Mouse (Mus musculus): ENCODE data around the gene Nodal. TPM values are rescaled to one million over a fixed set of nuclear protein-coding genes. Genes with fewer than 3 reads are reported as not detected.

Gene Nodal
- polyA plus RNA-seq (2014; fragmentation: Nextera tagmentation; extraction: Ambion mirVana) = 0.08 TPM in 2 replicates

GRCm38 (mm10) chr10:61417672-61418071 lies at the start of gene Nodal:
Nodal (plus strand) TSS chr10:61417972.
- Histone ChIP-seq H3K4me2 (peak within 1 kb of the TSS; percentile 67), H3K36me3 (ENCODE audit: insufficient read depth) (no peaks in the 10 kb centered on the region), H3K9ac (peak within 1 kb of the TSS; percentile 2; the same call in 1 of the 2 replicates), H3K4me1 (ENCODE audit: insufficient read depth) (no peaks in the 10 kb centered on the region), H3K27ac (ENCODE audit: low read depth) (no peak within 1 kb of the TSS), H3K9me3 (ENCODE audit: low read depth, low read length) (no peaks in the 10 kb centered on the region), H3K4me3 (ENCODE audit: low read depth, low read length) (peak within 1 kb of the TSS; percentile 41), H3K27me3 (ENCODE audit: insufficient read depth, low read length) (peaks cover 46% of the 10 kb centered on the region)
- WGBS = 21% methylated on average over 10 of the region's 10 CpGs
- no peak for ATAC-seq (ENCODE audit: insufficient read depth)
- DNase-seq = no peak
- TF ChIP-seq CTCF (IDR thresholded peaks at IDR 0.05; ENCODE audit: low read depth) = no peak

DNA sequence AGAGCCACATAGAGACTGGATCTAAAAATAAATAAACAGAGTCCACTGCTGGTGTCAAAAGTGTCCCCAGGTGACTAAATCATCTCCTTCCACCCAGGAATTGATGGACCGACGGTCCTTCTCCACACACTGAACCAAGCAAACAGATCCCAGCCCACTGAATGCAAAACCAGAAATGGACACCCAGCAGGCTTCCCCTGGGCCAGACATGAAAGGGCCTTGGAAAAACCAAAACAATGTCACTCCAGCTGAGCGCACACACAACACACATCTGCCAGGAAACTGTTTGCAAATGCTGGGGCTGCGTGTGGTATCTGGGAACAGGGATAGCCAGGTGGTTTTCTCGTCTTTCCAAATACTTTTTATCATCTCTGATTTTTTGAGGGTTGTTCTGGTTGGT lies 48.0 kb upstream of the Nodal start:
- Histone ChIP-seq H3K9ac (no peak overlapping the region), H3K4me2 (no peak overlapping the region)
- TF ChIP-seq CTCF (IDR thresholded peaks at IDR 0.05; ENCODE audit: low read depth) = no peak

DNA sequence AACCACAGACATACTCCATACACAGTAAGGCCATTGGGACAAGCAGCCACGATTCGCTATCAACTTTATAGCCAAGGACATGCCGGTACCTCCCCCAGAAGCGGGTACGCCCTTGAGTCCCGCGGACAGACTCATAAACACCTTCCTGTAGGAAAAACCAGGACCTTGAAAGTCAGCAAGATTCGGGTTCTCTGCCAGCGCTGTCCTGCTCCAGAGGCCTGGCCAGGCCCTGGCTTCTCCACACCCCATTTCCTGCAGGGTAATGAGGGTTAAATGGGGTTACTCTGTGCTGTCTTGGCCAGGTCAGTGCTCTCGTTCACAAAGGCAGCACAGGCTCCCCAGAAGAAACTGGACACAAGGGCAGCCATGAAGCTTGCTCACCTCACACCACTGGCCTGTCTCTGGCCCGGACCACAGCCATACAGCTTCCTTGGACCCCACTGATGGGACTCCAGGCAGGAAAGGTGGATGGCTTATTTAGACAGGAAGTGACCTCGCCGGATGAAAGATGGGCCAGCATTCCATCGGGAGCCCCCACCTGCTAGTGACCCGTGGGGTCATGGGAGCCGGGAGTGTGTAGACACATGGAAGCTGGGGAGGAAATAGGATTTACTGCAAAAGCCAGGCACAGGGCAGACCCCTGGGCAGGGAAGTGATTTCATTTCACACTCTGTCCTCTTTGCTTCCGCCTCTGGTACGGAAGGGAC lies 47.3 kb upstream of the Nodal start:
- DNase-seq (peak; percentile 56), ATAC-seq (ENCODE audit: insufficient read depth) (peak; percentile 20; the same call in 1 of the 2 replicates)
- Histone ChIP-seq H3K36me3 (ENCODE audit: insufficient read depth) (peaks cover 5% of the 10 kb centered on the region; the same call in 1 of the 2 replicates), H3K4me1 (ENCODE audit: insufficient read depth) (peaks cover 23% of the 10 kb centered on the region), H3K27me3 (ENCODE audit: insufficient read depth, low read length) (no peaks in the 10 kb centered on the region), H3K4me3 (ENCODE audit: low read depth, low read length) (no peak overlapping the region), H3K9me3 (ENCODE audit: low read depth, low read length) (no peaks in the 10 kb centered on the region), H3K27ac (ENCODE audit: low read depth) (peak overlapping the region; percentile 73), H3K9ac (no peak overlapping the region), H3K4me2 (no peak overlapping the region)
- 52% methylated on average over 18 of the region's 18 CpGs for WGBS
- no peak for TF ChIP-seq CTCF (IDR thresholded peaks at IDR 0.05; ENCODE audit: low read depth)

More for the DNA sequence above, 48.0 kb upstream of the Nodal start:
- Histone ChIP-seq H3K9me3 (ENCODE audit: low read depth, low read length) (no peaks in the 10 kb centered on the region), H3K4me1 (ENCODE audit: insufficient read depth) (peaks cover 16% of the 10 kb centered on the region; the same call in 1 of the 2 replicates), H3K27ac (ENCODE audit: low read depth) (peak overlapping the region; percentile 65; the same call in 1 of the 2 replicates), H3K36me3 (ENCODE audit: insufficient read depth) (peaks cover 6% of the 10 kb centered on the region; the same call in 1 of the 2 replicates), H3K27me3 (ENCODE audit: insufficient read depth, low read length) (no peaks in the 10 kb centered on the region), H3K4me3 (ENCODE audit: low read depth, low read length) (no peak overlapping the region)
- DNase-seq = peak; percentile 34
- WGBS = 51% methylated on average over 5 of the region's 5 CpGs
- no peak for ATAC-seq (ENCODE audit: insufficient read depth)

- H3K27ac ChIP-seq (ENCODE audit: low read depth) = no peak overlapping the region
- no peak for TF ChIP-seq CTCF (IDR thresholded peaks at IDR 0.05; ENCODE audit: low read depth)
- H3K9ac ChIP-seq = no peak overlapping the region
- ATAC-seq (ENCODE audit: insufficient read depth) (no peak), DNase-seq (no peak)
- H3K4me3 ChIP-seq (ENCODE audit: low read depth, low read length) = no peak overlapping the region
- H3K9me3 ChIP-seq (ENCODE audit: low read depth, low read length) = no peaks in the 10 kb centered on the region
- peaks cover 24% of the 10 kb centered on the region for H3K4me1 ChIP-seq (ENCODE audit: insufficient read depth)
- peaks cover 5% of the 10 kb centered on the region; the same call in 1 of the 2 replicates for H3K36me3 ChIP-seq (ENCODE audit: insufficient read depth)
- H3K4me2 ChIP-seq = no peak overlapping the region
- WGBS = 80% methylated on average over 9 of the region's 9 CpGs
- no peaks in the 10 kb centered on the region for H3K27me3 ChIP-seq (ENCODE audit: insufficient read depth, low read length)
Observed at GRCm38 (mm10) chr10:61371884-61372584, 45.7 kb upstream of the Nodal start.

- Histone ChIP-seq H3K4me3 (ENCODE audit: low read depth, low read length) (no peak overlapping the region), H3K9ac (no peak overlapping the region), H3K27me3 (ENCODE audit: insufficient read depth, low read length) (no peaks in the 10 kb centered on the region), H3K4me2 (no peak overlapping the region), H3K27ac (ENCODE audit: low read depth) (peak overlapping the region; percentile 42; the same call in 1 of the 2 replicates), H3K9me3 (ENCODE audit: low read depth, low read length) (no peaks in the 10 kb centered on the region), H3K4me1 (ENCODE audit: insufficient read depth) (peaks cover 24% of the 10 kb centered on the region), H3K36me3 (ENCODE audit: insufficient read depth) (peaks cover 8% of the 10 kb centered on the region; the same call in 1 of the 2 replicates)
- ATAC-seq (ENCODE audit: insufficient read depth) (no peak), DNase-seq (peak; percentile 48)
- WGBS = 56% methylated on average over 4 of the region's 4 CpGs
- no peak; the same call in 1 of the 2 replicates for TF ChIP-seq CTCF (IDR thresholded peaks at IDR 0.05; ENCODE audit: low read depth)
Observed at GRCm38 (mm10) chr10:61372585-61372923, 45.2 kb upstream of the Nodal start.

DNA sequence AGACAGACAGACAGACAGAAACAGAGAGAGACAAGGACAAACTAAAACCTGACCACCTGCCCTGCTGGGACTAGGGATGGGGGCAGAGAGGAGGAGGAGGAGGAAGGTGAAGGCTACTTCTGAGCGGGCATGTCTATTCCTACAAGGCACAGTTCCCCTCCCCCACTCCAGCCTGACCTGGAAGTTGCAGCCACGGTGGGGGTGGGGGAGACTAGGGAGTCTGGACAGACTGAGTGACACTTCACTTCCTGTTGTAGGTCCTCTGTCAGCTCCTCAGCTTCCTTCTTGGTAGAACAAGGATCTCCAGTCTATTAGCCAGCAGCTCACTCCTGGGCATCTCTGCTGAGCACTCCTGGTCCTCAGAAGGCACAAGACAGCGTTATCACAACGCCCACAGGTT lies 43.7 kb upstream of the Nodal start:
- DNase-seq (peak; percentile 57), ATAC-seq (ENCODE audit: insufficient read depth) (no peak)
- Histone ChIP-seq H3K9ac (no peak overlapping the region; the same call in 1 of the 2 replicates), H3K36me3 (ENCODE audit: insufficient read depth) (peaks cover 8% of the 10 kb centered on the region; the same call in 1 of the 2 replicates), H3K9me3 (ENCODE audit: low read depth, low read length) (no peaks in the 10 kb centered on the region), H3K27me3 (ENCODE audit: insufficient read depth, low read length) (no peaks in the 10 kb centered on the region), H3K4me2 (peak overlapping the region; percentile 34; the same call in 1 of the 2 replicates), H3K4me1 (ENCODE audit: insufficient read depth) (peaks cover 24% of the 10 kb centered on the region), H3K4me3 (ENCODE audit: low read depth, low read length) (no peak overlapping the region), H3K27ac (ENCODE audit: low read depth) (peak overlapping the region; percentile 77; the same call in 1 of the 2 replicates)
- TF ChIP-seq CTCF (IDR thresholded peaks at IDR 0.05; ENCODE audit: low read depth) = no peak
- 28% methylated on average over 3 of the region's 4 CpGs for WGBS

All from lung, embryonic 14.5 days (tissue).